Mouse (Mus musculus) MEL (cell line): ENCODE measurements around the gene Serpinf2.

Experiments used
- CHD1 ChIP-seq: IDR thresholded peaks from 2 replicates; pipeline ENCODE4 v1.6.1; 2012; ENCODE audit warnings: low read depth, mild to moderate bottlenecking, inconsistent platforms, low read length, improper control_type of control experiment
- CTCF ChIP-seq, 3 experiments: IDR thresholded peaks in 2 of 3; conservative IDR thresholded peaks in 1 of 3; 2 replicates each; pipeline ENCODE4 v1.5.1; 2011 to 2012; ENCODE audit warnings: low read length in 3 of 3, low read depth in 2 of 3, mild to moderate bottlenecking in 2 of 3, improper control_type of control experiment in 1 of 3, inconsistent platforms in 1 of 3, mixed read lengths in 1 of 3, moderate library complexity in 1 of 3; ENCODE audit not compliant: control insufficient read depth in 1 of 3, insufficient read depth in 1 of 3, poor library complexity in 1 of 3, severe bottlenecking in 1 of 3
- EP300 ChIP-seq, 2 experiments: IDR thresholded peaks; 2 replicates each; pipeline ENCODE4 v1.6.1; 2011; ENCODE audit warnings: improper control_type of control experiment in 2 of 2, low read length in 2 of 2, low read depth in 1 of 2, mild to moderate bottlenecking in 1 of 2
- GABPA ChIP-seq: IDR thresholded peaks from 2 replicates; pipeline ENCODE4 v1.6.1; 2012; ENCODE audit warnings: low read depth, mild to moderate bottlenecking, inconsistent platforms, low read length, improper control_type of control experiment, moderate library complexity
- HCFC1 ChIP-seq: IDR thresholded peaks from 2 replicates; pipeline ENCODE4 v1.6.1; 2012; ENCODE audit warnings: low read depth, mild to moderate bottlenecking, inconsistent platforms, low read length, improper control_type of control experiment, moderate library complexity
- POLR2A ChIP-seq, 2 experiments: IDR thresholded peaks; 2 replicates each; pipeline ENCODE4 v1.6.1; 2011 to 2012; ENCODE audit warnings: low read length in 2 of 2, mild to moderate bottlenecking in 2 of 2, control low read depth in 1 of 2, improper control_type of control experiment in 1 of 2, low read depth in 1 of 2, moderate library complexity in 1 of 2; ENCODE audit not compliant: control insufficient read depth in 1 of 2, insufficient read depth in 1 of 2, poor library complexity in 1 of 2
- RAD21 ChIP-seq: IDR thresholded peaks from 2 replicates; pipeline ENCODE4 v1.6.1; 2011; ENCODE audit warnings: mild to moderate bottlenecking, low read depth, low read length, improper control_type of control experiment
- USF1 ChIP-seq: IDR thresholded peaks from 2 replicates; pipeline ENCODE4 v1.6.1; 2014; ENCODE audit warnings: low read depth, mild to moderate bottlenecking, inconsistent platforms, low read length, improper control_type of control experiment, moderate library complexity

- TF ChIP-seq RAD21 = peak; percentile 61
- TF ChIP-seq GABPA = no peak
- peak in 2 of 3 experiments; percentile 23 to 60; a peak in 3 of 6 replicates for TF ChIP-seq CTCF (IDR thresholded peaks at IDR 0.05 in 2 of 3, conservative IDR thresholded peaks at IDR 0.05 in 1 of 3; ENCODE audit: control insufficient read depth in 1 of 3, insufficient read depth in 1 of 3, low read depth in 2 of 3, low read length in 3 of 3, poor library complexity in 1 of 3, severe bottlenecking in 1 of 3)
- no peak for TF ChIP-seq EP300 (IDR thresholded peaks at IDR 0.05; ENCODE audit: low read depth in 1 of 2, low read length in 2 of 2)
- TF ChIP-seq CHD1 = no peak
- TF ChIP-seq HCFC1 = no peak
- no peak for TF ChIP-seq POLR2A (IDR thresholded peaks at IDR 0.05; ENCODE audit: control insufficient read depth in 1 of 2, insufficient read depth in 1 of 2, low read depth in 1 of 2, low read length in 2 of 2, poor library complexity in 1 of 2)
- TF ChIP-seq USF1 = no peak
Measured at GRCm38 (mm10) chr11:75402271-75402690, 37.1 kb downstream of the Serpinf2 start.
